Mouse (Mus musculus): ENCODE data around the gene Clip1. TPM values are rescaled to one million over a fixed set of nuclear protein-coding genes. Genes with fewer than 3 reads are reported as not detected.
A peak's percentile ranks its signal among the peaks of the same experiment; 100 is the strongest.

Gene Clip1
- polyA plus RNA-seq, 1 experiment from 2014 or later, result 53.2 TPM

DNA sequence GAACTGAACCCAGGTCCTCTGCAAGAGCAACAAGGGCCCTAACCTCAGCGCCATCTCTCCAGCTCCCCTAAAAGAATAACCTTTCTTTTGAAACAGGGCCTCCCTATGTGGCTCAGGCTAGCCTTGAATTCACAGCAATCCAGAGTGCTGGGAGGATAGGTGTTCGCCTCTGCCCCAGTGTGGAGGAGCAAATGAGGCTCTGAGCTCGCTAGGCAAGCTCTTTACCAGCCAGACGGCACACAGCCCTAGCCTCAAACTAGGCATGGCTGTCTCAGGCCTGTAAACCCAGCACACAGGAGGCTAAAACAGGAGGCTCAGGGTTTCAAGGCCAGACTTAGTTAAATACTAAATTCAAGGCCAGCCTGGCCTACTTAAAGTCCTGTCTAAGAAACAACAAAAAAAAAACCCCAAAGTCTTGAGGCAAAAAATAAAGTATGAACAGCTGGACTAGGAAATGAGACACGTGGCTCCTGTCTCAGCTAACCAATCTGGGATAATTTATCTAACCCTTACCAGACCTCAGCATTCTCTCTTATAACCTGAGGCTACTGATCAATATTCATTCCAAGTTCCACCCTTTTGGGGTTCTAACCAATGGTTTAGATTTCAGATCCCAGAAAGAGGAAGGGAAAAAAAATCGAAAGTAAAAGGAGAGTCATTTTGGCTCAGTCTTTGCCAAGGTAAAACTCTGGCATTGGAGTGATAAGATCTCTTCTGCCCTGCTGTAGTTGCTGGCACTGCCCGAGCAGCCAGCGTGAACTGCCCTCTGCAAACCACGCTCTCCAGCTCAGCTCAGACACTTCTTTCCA is 14.2 kb downstream of the Clip1 start:
- Histone ChIP-seq H3K4me3 (no peak overlapping the region), H3K27ac (peak overlapping the region; percentile 64), H3K9ac (no peak overlapping the region), H3K4me2 (replicated peaks) (0 out of 2 replicates have a peak overlapping the region, but pooled peaks have one; percentile 3), H3K4me1 (peaks cover 26% of the 10 kb centered on the region), H3K9me3 (no peaks in the 10 kb centered on the region), H3K27me3 (no peaks in the 10 kb centered on the region), H3K36me3 (no peaks in the 10 kb centered on the region)
- no peak for ATAC-seq (ENCODE audit: insufficient number of reproducible peaks, insufficient read depth, low FRiP score, low TSS enrichment)
- 37% methylated on average over 9 of the region's 9 CpGs for WGBS

- Histone ChIP-seq H3K4me3 (no peak overlapping the region), H3K4me1 (peaks cover 26% of the 10 kb centered on the region), H3K36me3 (no peaks in the 10 kb centered on the region), H3K9ac (no peak overlapping the region), H3K4me2 (replicated peaks) (no peak overlapping the region), H3K27ac (no peak overlapping the region), H3K9me3 (no peaks in the 10 kb centered on the region), H3K27me3 (no peaks in the 10 kb centered on the region)
- 89% methylated on average over 12 of the region's 12 CpGs for WGBS
- no peak for ATAC-seq (ENCODE audit: insufficient number of reproducible peaks, insufficient read depth, low FRiP score, low TSS enrichment)
These were observed 16.5 kb downstream of the Clip1 start for GRCm38 (mm10) chr5:123667915-123668314.

- no peak overlapping the region for H3K9ac ChIP-seq
- H3K27me3 ChIP-seq, result no peaks in the 10 kb centered on the region
- peaks cover 26% of the 10 kb centered on the region for H3K4me1 ChIP-seq
- H3K4me2 ChIP-seq (replicated peaks), result no peak overlapping the region
- H3K27ac ChIP-seq, result no peak overlapping the region
- no peak overlapping the region for H3K4me3 ChIP-seq
- ATAC-seq (ENCODE audit: insufficient number of reproducible peaks, insufficient read depth, low FRiP score, low TSS enrichment), result no peak
- 93% methylated on average over 7 of the region's 7 CpGs for WGBS
- no peaks in the 10 kb centered on the region for H3K36me3 ChIP-seq
- no peaks in the 10 kb centered on the region for H3K9me3 ChIP-seq
These were observed 18.5 kb downstream of the Clip1 start for GRCm38 (mm10) chr5:123665956-123666355.

- Histone ChIP-seq H3K4me3 (no peak overlapping the region), H3K36me3 (no peaks in the 10 kb centered on the region), H3K9me3 (no peaks in the 10 kb centered on the region), H3K9ac (no peak overlapping the region), H3K4me1 (peaks cover 14% of the 10 kb centered on the region), H3K27ac (no peak overlapping the region), H3K4me2 (replicated peaks) (no peak overlapping the region), H3K27me3 (no peaks in the 10 kb centered on the region)
- 74% methylated on average over 7 of the region's 7 CpGs for WGBS
- no peak for ATAC-seq (ENCODE audit: insufficient number of reproducible peaks, insufficient read depth, low FRiP score, low TSS enrichment)
These were observed 20.1 kb downstream of the Clip1 start for GRCm38 (mm10) chr5:123664329-123664728.

DNA sequence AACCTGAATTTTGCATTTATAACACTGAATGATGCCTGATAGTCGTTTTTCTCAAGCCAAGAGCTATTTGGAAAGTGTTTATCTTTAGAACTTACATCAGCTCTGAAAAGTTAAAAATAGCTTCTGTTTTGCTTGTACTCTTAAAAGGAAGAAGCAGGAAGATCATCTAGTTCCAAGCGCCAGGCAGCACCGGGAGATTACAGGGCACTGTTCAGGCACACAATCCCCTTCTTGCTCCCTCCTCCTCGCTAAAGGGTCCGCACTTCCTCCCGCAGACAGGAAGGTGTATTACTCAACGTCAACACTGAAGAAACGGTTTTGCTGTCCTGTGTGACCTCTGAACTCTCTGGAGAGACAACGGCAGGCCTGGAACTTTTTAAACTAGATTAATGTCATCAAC is 22.4 kb downstream of the Clip1 start:
- no peak overlapping the region for H3K4me3 ChIP-seq
- H3K27ac ChIP-seq, result peak overlapping the region; percentile 32; the same call in 1 of the 2 replicates
- no peak overlapping the region for H3K9ac ChIP-seq
- no peak overlapping the region for H3K4me2 ChIP-seq (replicated peaks)
- no peaks in the 10 kb centered on the region for H3K36me3 ChIP-seq
- 32% methylated on average over 9 of the region's 9 CpGs for WGBS
- peaks cover 14% of the 10 kb centered on the region for H3K4me1 ChIP-seq
- H3K27me3 ChIP-seq, result no peaks in the 10 kb centered on the region
- ATAC-seq (ENCODE audit: insufficient number of reproducible peaks, insufficient read depth, low FRiP score, low TSS enrichment), result no peak
- H3K9me3 ChIP-seq, result no peaks in the 10 kb centered on the region

GRCm38 (mm10) chr5:123661602-123662001 is 22.8 kb downstream of the Clip1 start:
- H3K36me3 ChIP-seq, result no peaks in the 10 kb centered on the region
- H3K4me3 ChIP-seq, result no peak overlapping the region
- H3K27me3 ChIP-seq, result no peaks in the 10 kb centered on the region
- H3K4me1 ChIP-seq, result peaks cover 11% of the 10 kb centered on the region
- no peak for ATAC-seq (ENCODE audit: insufficient number of reproducible peaks, insufficient read depth, low FRiP score, low TSS enrichment)
- H3K9ac ChIP-seq, result no peak overlapping the region
- WGBS, result 73% methylated on average over 3 of the region's 3 CpGs
- no peaks in the 10 kb centered on the region for H3K9me3 ChIP-seq
- H3K4me2 ChIP-seq (replicated peaks), result no peak overlapping the region
- H3K27ac ChIP-seq, result peak overlapping the region; percentile 32

GRCm38 (mm10) chr5:123657651-123658050 is 26.8 kb downstream of the Clip1 start:
- ATAC-seq (ENCODE audit: insufficient number of reproducible peaks, insufficient read depth, low FRiP score, low TSS enrichment), result no peak
- Histone ChIP-seq H3K27me3 (no peaks in the 10 kb centered on the region), H3K27ac (no peak overlapping the region), H3K9me3 (no peaks in the 10 kb centered on the region), H3K4me2 (replicated peaks) (no peak overlapping the region), H3K4me3 (no peak overlapping the region), H3K9ac (no peak overlapping the region), H3K36me3 (peaks cover 16% of the 10 kb centered on the region), H3K4me1 (peaks cover 6% of the 10 kb centered on the region; the same call in 1 of the 2 replicates)
- WGBS, result 67% methylated on average over 7 of the region's 7 CpGs

- H3K36me3 ChIP-seq, result peaks cover 16% of the 10 kb centered on the region
- H3K4me3 ChIP-seq, result no peak overlapping the region
- no peaks in the 10 kb centered on the region for H3K9me3 ChIP-seq
- no peaks in the 10 kb centered on the region for H3K27me3 ChIP-seq
- peak overlapping the region; percentile 13; the same call in 1 of the 2 replicates for H3K27ac ChIP-seq
- 70% methylated on average over 5 of the region's 5 CpGs for WGBS
- no peaks in the 10 kb centered on the region for H3K4me1 ChIP-seq
- no peak overlapping the region for H3K4me2 ChIP-seq (replicated peaks)
- H3K9ac ChIP-seq, result no peak overlapping the region
- ATAC-seq (ENCODE audit: insufficient number of reproducible peaks, insufficient read depth, low FRiP score, low TSS enrichment), result no peak
These were observed 29.5 kb downstream of the Clip1 start for GRCm38 (mm10) chr5:123654937-123655336.

DNA sequence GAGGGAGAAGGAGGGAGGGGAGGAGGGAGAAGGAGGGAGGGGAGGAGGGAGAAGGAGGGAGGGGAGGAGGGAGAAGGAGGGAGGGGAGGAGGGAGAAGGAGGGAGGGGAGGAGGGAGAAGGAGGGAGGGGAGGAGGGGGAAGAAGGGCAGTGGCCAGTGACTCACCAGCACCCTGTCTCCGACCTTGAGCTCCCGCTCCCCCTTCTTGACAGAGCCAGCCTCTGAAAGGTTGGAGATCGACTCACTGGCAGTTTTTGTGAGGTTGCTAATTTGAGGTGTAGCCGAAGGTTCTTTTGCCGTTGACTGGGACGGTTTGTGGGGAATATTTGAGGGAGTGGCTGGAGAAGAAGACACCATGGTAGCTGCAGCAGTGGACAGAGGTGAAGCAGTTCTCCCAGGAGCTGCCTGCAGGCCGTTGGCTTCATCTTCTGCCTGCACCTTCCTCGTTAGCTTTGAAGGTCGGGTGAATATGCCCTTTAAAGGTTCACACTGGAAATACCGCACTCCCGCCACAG is 31.1 kb downstream of the Clip1 start:
- H3K4me1 ChIP-seq, result no peaks in the 10 kb centered on the region
- H3K27me3 ChIP-seq, result no peaks in the 10 kb centered on the region
- no peak overlapping the region for H3K4me3 ChIP-seq
- no peaks in the 10 kb centered on the region for H3K9me3 ChIP-seq
- no peak overlapping the region for H3K4me2 ChIP-seq (replicated peaks)
- peaks cover 26% of the 10 kb centered on the region for H3K36me3 ChIP-seq
- WGBS, result 91% methylated on average over 11 of the region's 11 CpGs
- H3K27ac ChIP-seq, result no peak overlapping the region
- no peak overlapping the region for H3K9ac ChIP-seq
- ATAC-seq (ENCODE audit: insufficient number of reproducible peaks, insufficient read depth, low FRiP score, low TSS enrichment), result no peak

DNA sequence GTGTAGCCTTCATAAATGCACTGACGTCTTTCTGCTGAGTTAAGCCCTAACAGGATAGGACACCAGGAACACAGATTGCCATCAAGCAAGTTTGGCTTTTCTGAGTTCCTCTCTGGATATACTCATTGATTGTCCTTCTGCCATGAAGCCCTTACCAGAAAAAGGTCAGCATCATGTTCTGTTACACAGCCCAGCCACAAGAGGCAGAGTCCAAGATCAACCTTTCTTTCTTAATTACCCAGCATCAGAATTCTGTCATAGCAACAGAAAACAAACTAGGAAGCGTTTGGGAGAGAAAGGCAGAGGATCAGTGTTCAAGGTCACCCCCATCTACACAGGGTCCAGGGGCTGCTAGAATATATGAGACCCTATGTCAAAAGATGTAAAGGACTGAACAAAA is 33.6 kb downstream of the Clip1 start:
- Histone ChIP-seq H3K4me1 (no peaks in the 10 kb centered on the region), H3K4me3 (no peak overlapping the region), H3K9ac (no peak overlapping the region), H3K9me3 (no peaks in the 10 kb centered on the region), H3K36me3 (peaks cover 41% of the 10 kb centered on the region), H3K27ac (no peak overlapping the region), H3K27me3 (no peaks in the 10 kb centered on the region), H3K4me2 (replicated peaks) (no peak overlapping the region)
- 72% methylated on average over 2 of the region's 2 CpGs for WGBS
- ATAC-seq (ENCODE audit: insufficient number of reproducible peaks, insufficient read depth, low FRiP score, low TSS enrichment), result no peak

DNA sequence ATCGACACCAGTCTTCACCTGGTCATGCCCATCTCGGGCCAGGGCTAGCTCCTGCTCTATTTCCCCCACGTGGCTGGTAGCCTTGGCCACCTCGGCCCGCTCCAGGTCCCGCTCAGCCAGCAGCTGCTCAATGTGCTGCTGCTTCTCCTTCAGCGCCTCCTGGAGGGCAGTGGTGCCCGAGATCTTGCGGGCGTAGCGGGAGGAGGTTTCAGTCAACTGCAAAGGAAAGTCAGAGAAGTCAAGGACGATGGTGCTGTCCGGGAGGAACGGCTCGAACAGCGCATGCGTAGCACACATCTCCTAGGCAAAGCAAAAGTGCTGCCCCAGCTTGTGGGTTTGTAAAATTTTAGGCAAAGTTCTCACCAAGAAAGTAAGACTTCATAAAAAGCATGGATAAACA is 42.0 kb downstream of the Clip1 start:
- 91% methylated on average over 17 of the region's 17 CpGs for WGBS
- no peaks in the 10 kb centered on the region for H3K9me3 ChIP-seq
- H3K27me3 ChIP-seq, result no peaks in the 10 kb centered on the region
- no peak overlapping the region for H3K4me2 ChIP-seq (replicated peaks)
- peaks cover 68% of the 10 kb centered on the region for H3K36me3 ChIP-seq
- H3K4me3 ChIP-seq, result no peak overlapping the region
- no peak overlapping the region for H3K9ac ChIP-seq
- no peak for ATAC-seq (ENCODE audit: insufficient number of reproducible peaks, insufficient read depth, low FRiP score, low TSS enrichment)
- no peaks in the 10 kb centered on the region for H3K4me1 ChIP-seq
- H3K27ac ChIP-seq, result no peak overlapping the region

- ATAC-seq (ENCODE audit: insufficient number of reproducible peaks, insufficient read depth, low FRiP score, low TSS enrichment), result no peak
- WGBS, result 86% methylated on average over 7 of the region's 7 CpGs
These were observed 43.0 kb downstream of the Clip1 start for GRCm38 (mm10) chr5:123641259-123641900.

More at GRCm38 (mm10) chr5:123641259-123641900, 43.0 kb downstream of the Clip1 start:
- no peak overlapping the region for H3K27ac ChIP-seq
- H3K4me3 ChIP-seq, result no peak overlapping the region
- H3K9me3 ChIP-seq, result no peaks in the 10 kb centered on the region
- no peaks in the 10 kb centered on the region for H3K27me3 ChIP-seq
- H3K36me3 ChIP-seq, result peaks cover 65% of the 10 kb centered on the region
- no peak overlapping the region for H3K9ac ChIP-seq
- H3K4me2 ChIP-seq (replicated peaks), result no peak overlapping the region
- H3K4me1 ChIP-seq, result no peaks in the 10 kb centered on the region

Data from embryonic facial prominence, embryonic 12.5 days (tissue).